Mouse (Mus musculus) naive thymus-derived CD4-positive, alpha-beta T cell, adult 5 months (primary cell): ENCODE measurements around the gene Hopx. TPM values are rescaled to one million over a fixed set of nuclear protein-coding genes. Genes with fewer than 3 reads are reported as not detected.

Experiments used
- polyA plus RNA-seq: library from polyadenylated mRNA; unstranded; fragments of 100-300 nt; shearing (Covaris generic); gene quantifications from one replicate; pipeline ENCODE4 v1.2.1, GENCODE M21; 2017

The Hopx gene
- 42.1 TPM for polyA plus RNA-seq

DNA sequence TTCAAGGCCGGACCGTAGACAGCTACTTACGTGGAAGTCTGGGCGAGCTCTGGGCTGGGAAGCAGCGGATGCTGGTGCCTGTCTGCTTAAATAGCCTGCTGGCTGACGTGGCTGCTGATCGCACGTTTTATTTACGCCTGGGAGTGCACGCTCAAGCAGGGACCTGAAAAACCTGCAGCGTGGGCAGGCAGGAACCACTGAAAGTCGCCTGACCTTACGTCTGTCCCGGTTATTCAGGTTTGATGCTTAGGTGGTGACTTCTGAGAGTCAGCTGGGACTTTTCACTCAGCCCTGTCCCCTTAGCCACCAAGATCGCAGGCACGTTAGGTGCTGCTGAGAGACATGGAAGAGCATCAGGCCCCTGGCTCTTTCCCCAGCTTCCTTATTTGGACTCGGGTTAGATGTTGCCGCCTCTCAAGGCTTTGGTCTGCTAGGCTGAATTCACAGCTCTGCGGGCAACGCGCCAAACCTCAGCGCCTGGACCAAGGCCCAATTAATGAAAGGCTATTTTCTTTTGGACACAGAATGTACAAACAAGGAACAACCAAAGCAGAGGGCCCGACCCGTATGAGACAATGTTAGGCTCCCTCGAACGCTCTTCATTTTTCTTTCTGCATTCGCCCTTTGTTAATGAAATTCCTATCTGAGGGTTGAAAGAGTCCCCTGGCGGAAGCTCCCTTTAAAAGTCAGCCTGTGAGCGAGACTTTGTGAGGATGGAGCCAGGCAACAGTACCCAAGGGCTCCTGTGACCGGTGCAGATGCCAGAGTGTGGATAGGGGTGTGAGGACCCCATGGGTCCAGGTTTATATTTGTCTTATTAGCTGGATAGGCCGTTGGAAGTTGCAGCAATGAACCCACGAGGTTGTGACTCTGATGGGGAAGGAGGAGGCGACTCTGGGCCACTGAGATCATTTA lies at the start of gene Hopx:
Gene Hopx, minus strand, starts transcription at position 305 of the 915 bp plus-strand sequence.

Other genes with a start within 250 kb of the Hopx start
- 15.8 TPM for gene Aasdh, start 209.6 kb downstream of the Hopx start, polyA plus RNA-seq
- gene Paics, start 163.8 kb downstream of the Hopx start, polyA plus RNA-seq: 92.6 TPM
- gene Ppat, start 163.5 kb downstream of the Hopx start, polyA plus RNA-seq: 34.3 TPM
- 90.4 TPM for gene Srp72, start 140.4 kb downstream of the Hopx start, polyA plus RNA-seq
- gene Arl9, start 111.1 kb downstream of the Hopx start, polyA plus RNA-seq: not detected
- gene Thegl, start 99.1 kb downstream of the Hopx start, polyA plus RNA-seq: not detected
- gene Spink2, start 96.3 kb upstream of the Hopx start, polyA plus RNA-seq: not detected
- 26.2 TPM for gene Rest, start 150.4 kb upstream of the Hopx start, polyA plus RNA-seq
- 26.8 TPM for gene Noa1, start 195.0 kb upstream of the Hopx start, polyA plus RNA-seq
- gene Polr2b, start 195.0 kb upstream of the Hopx start, polyA plus RNA-seq: 43.4 TPM